Mouse (Mus musculus): ENCODE measurements at regions not wholly inside any gene's neighbourhood (a gene's known extent, or its start where the extent isn't known, plus 50 kb on each side); places are given as distances from the start of the nearest gene placed in this dataset.

GRCm38 (mm10) chr10:67771796-67772195 lies 140.7 kb downstream of the Zfp365 start:
- WGBS, result 87% methylated on average over 8 of the region's 8 CpGs

GRCm38 (mm10) chr10:67766099-67766498 lies 146.4 kb downstream of the Zfp365 start:
- no peaks in the 10 kb centered on the region for H3K27me3 ChIP-seq (ENCODE audit: poor library complexity, severe bottlenecking)
- no peaks in the 10 kb centered on the region for H3K9me3 ChIP-seq
- H3K4me3 ChIP-seq, result no peak overlapping the region
- no peaks in the 10 kb centered on the region for H3K36me3 ChIP-seq (replicated peaks)
- no peak overlapping the region for H3K27ac ChIP-seq
- no peaks in the 10 kb centered on the region for H3K4me1 ChIP-seq
- peak; percentile 65 for DNase-seq (ENCODE audit: extremely low spot score, low spot score)
- WGBS, result 44% methylated on average over 13 of the region's 13 CpGs

More at GRCm38 (mm10) chr10:67771796-67772195, 140.7 kb downstream of the Zfp365 start:
- Histone ChIP-seq H3K27ac (no peak overlapping the region), H3K27me3 (ENCODE audit: poor library complexity, severe bottlenecking) (no peaks in the 10 kb centered on the region), H3K9me3 (no peaks in the 10 kb centered on the region), H3K4me1 (no peaks in the 10 kb centered on the region), H3K4me3 (no peak overlapping the region), H3K36me3 (replicated peaks) (no peaks in the 10 kb centered on the region)
- DNase-seq (ENCODE audit: extremely low spot score, low spot score), result no peak

DNA sequence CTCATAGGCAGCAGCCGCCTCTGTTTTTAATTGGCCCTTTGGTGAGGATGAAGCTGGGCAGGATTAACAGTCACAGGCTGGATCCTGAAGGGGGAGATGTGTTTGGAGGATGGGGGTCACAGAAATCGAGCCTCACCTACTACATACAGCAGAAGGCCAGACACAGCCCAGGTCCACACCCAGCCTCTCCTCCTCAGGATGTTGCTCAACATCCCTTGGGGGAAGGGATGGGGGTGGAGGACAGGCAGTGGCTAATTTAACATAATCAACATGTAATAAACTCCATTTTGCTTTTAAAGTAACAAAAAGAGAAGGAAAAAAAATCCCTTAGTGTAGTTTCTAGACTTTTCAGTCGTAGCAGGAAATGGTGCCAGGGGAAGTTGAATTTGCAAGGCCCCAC lies 152.0 kb downstream of the Zfp365 start:
- Histone ChIP-seq H3K27me3 (ENCODE audit: poor library complexity, severe bottlenecking) (no peaks in the 10 kb centered on the region), H3K4me1 (no peaks in the 10 kb centered on the region), H3K27ac (no peak overlapping the region), H3K9me3 (no peaks in the 10 kb centered on the region), H3K36me3 (replicated peaks) (no peaks in the 10 kb centered on the region), H3K4me3 (no peak overlapping the region)
- DNase-seq (ENCODE audit: extremely low spot score, low spot score), result no peak
- 75% methylated on average over 3 of the region's 3 CpGs for WGBS

DNA sequence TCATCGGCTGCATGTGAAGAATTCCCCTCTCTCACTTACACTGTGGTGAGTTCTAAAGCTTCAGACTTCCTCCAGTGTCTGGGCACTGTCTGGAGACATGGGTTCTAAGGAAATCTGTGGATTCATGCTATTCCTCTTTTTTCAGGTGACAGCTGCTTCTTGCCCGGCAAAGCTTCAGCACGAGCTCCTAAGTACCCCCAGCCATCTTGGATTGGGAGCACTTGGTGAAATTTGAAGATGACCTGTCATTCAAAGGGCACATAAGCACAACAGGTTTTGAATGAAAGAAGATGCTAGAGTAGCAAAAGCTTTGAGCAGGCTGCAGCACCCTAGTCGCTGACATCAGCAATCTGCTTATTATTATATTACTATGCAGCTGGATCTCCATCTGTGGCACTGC lies 164.3 kb downstream of the Zfp365 start:
- DNase-seq (ENCODE audit: extremely low spot score, low spot score), result no peak
- no peaks in the 10 kb centered on the region for H3K9me3 ChIP-seq

GRCm38 (mm10) chr10:67747461-67747860 lies 165.0 kb downstream of the Zfp365 start:
- no peaks in the 10 kb centered on the region for H3K36me3 ChIP-seq (replicated peaks)
- no peak overlapping the region for H3K4me3 ChIP-seq
- DNase-seq (ENCODE audit: extremely low spot score, low spot score), result no peak
- H3K9me3 ChIP-seq, result no peaks in the 10 kb centered on the region
- 53% methylated on average over 3 of the region's 3 CpGs for WGBS
- 0 out of 2 replicates have a peak overlapping the region, but pooled peaks have one; percentile 25 for H3K27ac ChIP-seq
- no peaks in the 10 kb centered on the region for H3K27me3 ChIP-seq (ENCODE audit: poor library complexity, severe bottlenecking)
- peaks cover 10% of the 10 kb centered on the region for H3K4me1 ChIP-seq

More for the DNA sequence above, 164.3 kb downstream of the Zfp365 start:
- H3K27me3 ChIP-seq (ENCODE audit: poor library complexity, severe bottlenecking), result no peaks in the 10 kb centered on the region
- 86% methylated on average over 4 of the region's 4 CpGs for WGBS
- H3K36me3 ChIP-seq (replicated peaks), result no peaks in the 10 kb centered on the region
- H3K4me3 ChIP-seq, result no peak overlapping the region
- peaks cover 9% of the 10 kb centered on the region for H3K4me1 ChIP-seq
- H3K27ac ChIP-seq, result 0 out of 2 replicates have a peak overlapping the region, but pooled peaks have one; percentile 25

DNA sequence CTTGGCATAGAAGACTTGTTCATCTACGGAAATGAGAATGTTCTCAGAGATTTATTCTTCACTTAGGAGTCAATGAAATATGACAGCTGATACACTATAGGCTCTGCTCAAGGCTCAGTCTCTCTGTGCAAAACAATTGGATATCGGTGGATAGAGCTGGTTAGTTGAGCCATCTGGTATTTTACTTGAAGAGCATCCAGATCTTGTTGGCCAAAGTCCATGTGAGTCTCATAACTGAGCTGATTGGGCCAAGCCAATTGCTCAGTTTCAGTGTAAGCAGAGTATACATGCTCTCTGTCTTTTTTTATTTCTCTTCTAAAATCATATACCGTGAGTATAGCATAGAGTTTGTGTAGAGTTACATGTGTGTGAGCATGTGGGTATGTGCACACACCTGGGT lies 166.3 kb downstream of the Zfp365 start:
- 90% methylated on average over 3 of the region's 3 CpGs for WGBS
- Histone ChIP-seq H3K9me3 (no peaks in the 10 kb centered on the region), H3K36me3 (replicated peaks) (no peaks in the 10 kb centered on the region), H3K27ac (no peak overlapping the region), H3K4me1 (peaks cover 10% of the 10 kb centered on the region), H3K27me3 (ENCODE audit: poor library complexity, severe bottlenecking) (no peaks in the 10 kb centered on the region), H3K4me3 (no peak overlapping the region)
- no peak for DNase-seq (ENCODE audit: extremely low spot score, low spot score)

GRCm38 (mm10) chr10:67743561-67743960 lies 168.9 kb downstream of the Zfp365 start:
- Histone ChIP-seq H3K36me3 (replicated peaks) (no peaks in the 10 kb centered on the region), H3K9me3 (no peaks in the 10 kb centered on the region), H3K27ac (no peak overlapping the region), H3K27me3 (ENCODE audit: poor library complexity, severe bottlenecking) (no peaks in the 10 kb centered on the region), H3K4me1 (peaks cover 10% of the 10 kb centered on the region), H3K4me3 (no peak overlapping the region)
- no peak for DNase-seq (ENCODE audit: extremely low spot score, low spot score)
- 61% methylated on average over 9 of the region's 9 CpGs for WGBS

- H3K27me3 ChIP-seq (ENCODE audit: poor library complexity, severe bottlenecking), result no peaks in the 10 kb centered on the region
- H3K4me1 ChIP-seq, result peaks cover 7% of the 10 kb centered on the region
- no peak overlapping the region for H3K4me3 ChIP-seq
- no peak for DNase-seq (ENCODE audit: extremely low spot score, low spot score)
- no peaks in the 10 kb centered on the region for H3K36me3 ChIP-seq (replicated peaks)
- H3K9me3 ChIP-seq, result no peaks in the 10 kb centered on the region
- H3K27ac ChIP-seq, result no peak overlapping the region
- WGBS, result 84% methylated on average over 8 of the region's 8 CpGs
These were observed 169.6 kb downstream of the Zfp365 start for GRCm38 (mm10) chr10:67742824-67743223.

DNA sequence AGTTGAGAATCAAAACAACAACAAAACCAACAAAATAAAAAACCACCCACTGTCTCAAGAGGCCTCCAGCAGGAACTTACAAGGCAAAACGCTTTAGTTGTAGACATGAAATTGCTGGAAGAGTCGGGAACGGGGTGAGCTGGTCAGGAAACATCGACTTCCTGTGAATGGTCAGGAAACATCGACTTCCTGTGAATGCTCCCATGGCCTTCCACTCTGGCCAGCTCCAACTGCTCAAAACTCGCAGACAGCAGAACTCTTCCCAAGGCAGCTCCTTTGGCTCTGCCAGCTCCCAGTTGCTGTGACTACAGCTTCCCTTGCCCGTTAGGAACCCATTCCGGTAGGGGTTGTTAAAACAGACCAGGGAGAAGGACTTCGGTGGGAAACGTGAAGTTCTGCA lies 170.2 kb downstream of the Zfp365 start:
- 86% methylated on average over 10 of the region's 10 CpGs for WGBS
- DNase-seq (ENCODE audit: extremely low spot score, low spot score), result no peak
- no peaks in the 10 kb centered on the region for H3K36me3 ChIP-seq (replicated peaks)

GRCm38 (mm10) chr10:67739199-67739598 lies 173.3 kb downstream of the Zfp365 start:
- 59% methylated on average over 1 of the region's 1 CpGs for WGBS
- H3K36me3 ChIP-seq (replicated peaks), result no peaks in the 10 kb centered on the region
- no peak overlapping the region for H3K27ac ChIP-seq
- H3K9me3 ChIP-seq, result no peaks in the 10 kb centered on the region
- no peaks in the 10 kb centered on the region for H3K27me3 ChIP-seq (ENCODE audit: poor library complexity, severe bottlenecking)
- no peak overlapping the region for H3K4me3 ChIP-seq
- H3K4me1 ChIP-seq, result peaks cover 7% of the 10 kb centered on the region
- no peak for DNase-seq (ENCODE audit: extremely low spot score, low spot score)

More for the DNA sequence above, 170.2 kb downstream of the Zfp365 start:
- no peak overlapping the region for H3K4me3 ChIP-seq
- H3K27me3 ChIP-seq (ENCODE audit: poor library complexity, severe bottlenecking), result no peaks in the 10 kb centered on the region
- no peak overlapping the region for H3K27ac ChIP-seq
- H3K9me3 ChIP-seq, result no peaks in the 10 kb centered on the region
- peaks cover 7% of the 10 kb centered on the region for H3K4me1 ChIP-seq

GRCm38 (mm10) chr10:67736636-67737035 lies 175.8 kb downstream of the Zfp365 start:
- WGBS, result 88% methylated on average over 10 of the region's 10 CpGs
- Histone ChIP-seq H3K36me3 (replicated peaks) (no peaks in the 10 kb centered on the region), H3K4me1 (no peaks in the 10 kb centered on the region), H3K27me3 (ENCODE audit: poor library complexity, severe bottlenecking) (no peaks in the 10 kb centered on the region), H3K9me3 (no peaks in the 10 kb centered on the region), H3K27ac (no peak overlapping the region), H3K4me3 (no peak overlapping the region)
- no peak for DNase-seq (ENCODE audit: extremely low spot score, low spot score)

DNA sequence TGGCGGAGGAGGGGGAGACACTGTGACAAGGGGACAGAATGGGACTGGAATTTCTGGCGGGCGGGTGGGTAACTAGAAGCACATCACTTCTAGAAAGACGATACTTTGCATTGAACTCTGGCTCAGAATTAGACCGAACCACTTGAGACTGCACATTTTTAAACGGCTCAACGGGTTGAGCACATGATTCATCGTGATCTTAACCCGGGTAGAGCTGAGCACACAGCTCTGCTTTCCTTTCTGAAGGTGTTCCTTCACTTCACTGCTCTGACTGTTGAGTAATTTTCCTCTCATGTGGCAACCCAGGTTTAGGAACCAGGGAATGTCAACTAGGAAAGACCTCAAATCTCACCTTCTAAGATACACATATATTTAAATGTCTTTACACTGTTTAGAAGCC lies 180.9 kb downstream of the Zfp365 start:
- no peaks in the 10 kb centered on the region for H3K4me1 ChIP-seq
- no peak for DNase-seq (ENCODE audit: extremely low spot score, low spot score)
- H3K9me3 ChIP-seq, result no peaks in the 10 kb centered on the region
- H3K36me3 ChIP-seq (replicated peaks), result no peaks in the 10 kb centered on the region
- H3K4me3 ChIP-seq, result no peak overlapping the region
- 89% methylated on average over 9 of the region's 9 CpGs for WGBS
- no peak overlapping the region for H3K27ac ChIP-seq
- no peaks in the 10 kb centered on the region for H3K27me3 ChIP-seq (ENCODE audit: poor library complexity, severe bottlenecking)

DNA sequence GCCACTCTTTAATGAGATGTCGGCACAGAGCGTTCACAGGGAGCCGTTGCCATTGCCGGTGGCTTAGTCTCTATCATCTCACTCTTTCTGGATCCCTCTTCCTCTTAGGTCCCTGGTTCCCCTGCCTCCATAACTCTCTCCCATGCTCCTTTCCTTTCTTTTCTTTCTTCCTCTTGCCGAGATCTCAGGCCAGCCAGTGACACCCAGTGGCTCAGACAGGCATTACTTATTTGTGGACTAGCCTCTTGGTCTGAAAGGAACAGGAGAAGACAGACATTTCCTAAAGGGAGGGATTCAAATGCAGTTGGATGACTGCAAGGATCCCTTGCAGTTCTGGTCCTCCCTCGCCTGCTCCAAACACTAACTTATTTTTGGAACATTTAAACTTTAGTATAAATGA lies 180.5 kb upstream of the Ado start:
- H3K4me1 ChIP-seq, result no peaks in the 10 kb centered on the region
- H3K27me3 ChIP-seq (ENCODE audit: poor library complexity, severe bottlenecking), result no peaks in the 10 kb centered on the region
- H3K4me3 ChIP-seq, result no peak overlapping the region
- H3K9me3 ChIP-seq, result no peaks in the 10 kb centered on the region
- H3K36me3 ChIP-seq (replicated peaks), result no peaks in the 10 kb centered on the region
- 64% methylated on average over 6 of the region's 6 CpGs for WGBS
- H3K27ac ChIP-seq, result no peak overlapping the region
- peak; percentile 28 for DNase-seq (ENCODE audit: extremely low spot score, low spot score)

GRCm38 (mm10) chr10:67727580-67727979 lies 178.8 kb upstream of the Ado start:
- DNase-seq (ENCODE audit: extremely low spot score, low spot score), result no peak
- Histone ChIP-seq H3K9me3 (no peaks in the 10 kb centered on the region), H3K36me3 (replicated peaks) (no peaks in the 10 kb centered on the region), H3K27me3 (ENCODE audit: poor library complexity, severe bottlenecking) (no peaks in the 10 kb centered on the region), H3K4me3 (no peak overlapping the region), H3K4me1 (no peaks in the 10 kb centered on the region), H3K27ac (no peak overlapping the region)
- 90% methylated on average over 4 of the region's 4 CpGs for WGBS

All from forebrain, embryonic 10.5 days (tissue).